Mouse (Mus musculus): ENCODE measurements around the gene Angptl4.

- TF ChIP-seq TAL1 (IDR thresholded peaks at IDR 0.05; ENCODE audit: low read length) = no peak
- no peak for TF ChIP-seq GATA1 (IDR thresholded peaks at IDR 0.05; ENCODE audit: low read length)
Measured at GRCm38 (mm10) chr17:33752297-33752696, 29.3 kb downstream of the Angptl4 start.

Measured in erythroblast, embryonic 14.5 days (primary cell).